Mouse (Mus musculus): Measurements from ENCODE around the gene Blm.

The Blm gene

DNA sequence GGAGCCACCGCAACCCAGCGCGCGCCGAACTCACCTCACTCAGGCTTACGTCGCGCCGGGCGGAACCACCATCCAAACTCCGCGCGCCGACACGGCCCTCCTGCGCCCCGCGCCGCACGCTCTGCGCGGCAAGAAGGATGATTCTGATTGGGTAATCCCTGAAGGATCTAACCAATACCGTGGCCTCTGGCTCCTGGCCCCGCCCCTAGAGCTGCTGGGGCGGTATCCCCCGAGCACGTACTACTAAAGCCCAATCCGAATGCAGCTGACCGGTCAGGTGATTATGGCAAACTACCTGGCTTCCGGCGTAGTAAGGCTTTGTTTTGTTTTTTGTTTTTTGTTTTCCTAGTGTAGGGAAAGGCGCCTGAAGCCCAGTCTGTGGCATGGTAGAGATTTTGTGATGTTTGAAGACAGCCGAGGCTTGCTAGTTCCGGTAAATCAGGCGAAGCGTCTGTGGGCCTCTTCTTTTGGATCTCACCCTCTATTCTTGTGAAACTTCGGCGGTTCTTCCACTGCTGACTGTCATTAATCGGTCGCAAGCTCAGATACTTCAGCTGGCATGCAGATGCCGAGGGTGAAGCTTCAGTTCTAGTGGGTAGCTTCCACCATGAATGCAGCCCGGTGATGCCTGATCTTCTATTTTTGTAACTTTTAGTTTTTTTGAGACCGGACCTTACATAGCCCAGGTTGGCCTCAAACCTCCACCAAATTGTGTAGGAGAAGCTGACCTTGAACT lies at the start of gene Blm:
TSS of gene Blm (minus strand) at position 111 of the 736 bp plus-strand sequence.
- DNase-seq: peak; percentile 96 to 99

DNA sequence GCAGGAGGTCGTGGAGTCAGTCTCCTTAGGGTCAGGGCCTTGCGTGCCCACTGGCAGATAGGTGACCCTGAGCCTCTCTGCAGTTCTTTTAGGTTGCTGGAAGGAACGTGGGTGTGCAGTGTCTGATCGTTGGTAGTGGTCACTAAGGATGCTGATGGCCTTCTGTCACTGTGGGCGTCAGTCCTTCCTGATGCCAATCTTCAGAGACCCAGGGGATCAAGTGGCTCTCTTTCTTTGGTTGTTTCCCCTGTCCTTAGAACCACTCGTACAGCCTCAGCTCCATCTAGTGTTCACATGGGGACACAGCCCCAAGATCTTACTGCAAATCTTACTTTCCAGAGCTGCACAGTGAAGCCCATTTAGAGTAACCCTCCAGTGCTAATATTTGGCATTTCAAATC lies 49.1 kb upstream of the Blm start:
- DNase-seq: peak; percentile 71 to 79

DNA sequence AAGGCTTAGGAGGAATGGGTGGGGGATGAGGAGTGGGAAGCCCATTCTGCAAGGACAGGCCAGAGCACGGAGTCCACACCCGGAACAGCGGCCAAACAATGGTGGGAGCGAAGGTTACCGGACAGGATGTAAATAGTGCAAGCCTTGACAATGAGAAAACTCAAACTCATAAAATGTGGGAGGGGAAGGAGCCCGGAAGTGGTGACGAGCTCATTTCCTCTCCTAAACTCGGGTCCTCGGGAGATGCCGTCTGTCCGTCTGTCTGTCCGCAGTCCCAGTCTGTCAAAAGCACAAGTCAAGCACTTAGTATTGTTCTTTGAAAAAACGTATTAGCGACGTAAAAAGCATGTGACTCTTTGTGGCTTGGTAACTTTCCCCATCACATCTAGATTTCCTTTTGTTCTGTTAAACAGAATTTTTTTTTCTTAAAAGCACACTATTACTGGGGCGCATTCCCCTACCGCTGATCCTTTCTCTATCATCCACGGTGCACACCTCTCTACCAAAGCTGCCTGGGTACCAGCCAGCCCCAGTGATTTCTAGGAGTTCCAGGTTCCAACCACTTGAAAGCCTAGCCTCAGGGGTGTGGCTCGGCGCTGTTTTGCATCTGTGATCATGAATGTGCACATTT lies 48.0 kb upstream of the Blm start:
- peak; percentile 68 to 77 for DNase-seq

DNA sequence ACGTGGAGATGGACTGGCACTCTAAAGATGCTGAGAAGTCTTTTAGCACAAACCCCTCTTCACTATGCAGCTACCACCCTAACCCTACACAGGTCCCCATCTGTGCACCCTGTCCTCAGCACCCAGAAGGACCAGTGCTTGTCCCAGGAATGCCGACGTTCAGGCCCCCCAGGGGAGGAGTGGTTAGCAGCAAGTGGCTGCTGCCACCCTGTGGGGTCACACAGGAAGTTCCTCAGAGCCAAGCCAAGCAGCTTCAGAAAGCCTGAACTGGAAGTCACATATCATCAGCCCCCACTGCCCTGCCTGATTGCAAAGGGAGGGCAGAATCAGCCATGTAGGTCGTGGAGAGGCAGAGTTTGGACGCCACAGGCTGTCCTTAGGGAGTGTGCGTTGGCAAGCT lies 45.4 kb upstream of the Blm start:
- DNase-seq: peak; percentile 57 to 69

DNA sequence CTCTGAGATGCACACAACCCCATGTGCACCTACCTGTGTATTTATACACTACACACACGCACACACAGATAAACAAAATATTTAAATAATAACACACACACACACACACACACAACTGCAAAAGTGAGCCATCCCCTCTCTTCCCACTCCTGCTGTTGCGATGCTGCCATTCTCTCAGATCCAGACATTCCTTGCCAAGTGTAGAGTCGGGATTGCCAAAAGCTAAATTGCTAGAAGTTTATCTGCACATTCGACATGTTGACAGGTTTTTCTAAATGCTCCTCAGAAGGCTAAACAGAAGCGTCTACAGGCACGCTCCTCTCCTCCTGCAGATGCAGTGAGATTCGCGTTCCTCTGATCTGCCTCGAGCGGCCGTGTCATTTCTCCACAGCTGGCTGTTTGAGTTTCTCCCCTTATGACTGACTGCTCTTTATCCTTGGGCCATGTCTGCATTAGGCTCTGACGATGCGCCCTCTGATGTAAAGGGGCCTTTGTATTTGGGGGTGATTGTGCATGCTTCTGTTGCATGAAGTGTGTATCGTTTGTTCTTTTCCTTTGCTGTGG lies 42.6 kb upstream of the Blm start:
- no peak for DNase-seq

DNA sequence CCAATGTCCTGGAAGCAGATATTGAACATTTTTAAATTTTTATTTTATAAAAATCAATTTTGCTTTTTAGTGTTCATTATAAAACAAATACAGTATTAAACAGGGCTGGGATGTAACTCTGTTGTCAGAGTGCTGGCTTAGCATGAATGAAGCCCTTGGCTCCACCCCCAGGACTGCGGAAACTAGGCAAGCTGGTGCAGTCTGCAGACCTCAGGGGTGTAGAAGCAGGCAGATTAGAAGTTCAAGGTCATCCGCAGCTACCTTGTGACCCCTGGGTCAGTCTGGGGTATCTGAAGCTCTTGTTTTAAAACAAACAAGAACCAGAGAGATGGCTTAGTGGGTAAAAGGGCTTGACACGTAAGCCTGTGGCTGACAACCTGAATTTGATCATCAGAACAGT lies 41.7 kb upstream of the Blm start:
- DNase-seq: no peak

DNA sequence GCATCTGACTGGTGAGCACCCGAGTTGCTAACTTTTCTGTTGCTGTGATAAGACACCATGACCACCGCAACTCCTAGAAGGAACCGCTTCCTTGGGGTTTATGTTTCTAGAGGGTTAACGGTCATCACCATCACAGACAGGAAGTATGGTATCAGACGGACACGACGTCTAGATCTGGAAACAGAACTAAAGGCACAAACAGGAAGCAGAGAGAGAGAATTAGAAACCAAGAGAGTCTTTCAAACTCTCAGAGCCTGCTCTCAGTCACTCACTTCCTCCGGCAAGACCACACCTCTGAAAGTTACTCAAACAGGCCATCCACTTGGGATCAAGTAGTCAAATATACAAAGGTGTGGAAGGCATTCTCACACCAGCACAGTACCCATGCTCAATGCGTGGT lies 40.8 kb upstream of the Blm start:
- no peak for DNase-seq

DNA sequence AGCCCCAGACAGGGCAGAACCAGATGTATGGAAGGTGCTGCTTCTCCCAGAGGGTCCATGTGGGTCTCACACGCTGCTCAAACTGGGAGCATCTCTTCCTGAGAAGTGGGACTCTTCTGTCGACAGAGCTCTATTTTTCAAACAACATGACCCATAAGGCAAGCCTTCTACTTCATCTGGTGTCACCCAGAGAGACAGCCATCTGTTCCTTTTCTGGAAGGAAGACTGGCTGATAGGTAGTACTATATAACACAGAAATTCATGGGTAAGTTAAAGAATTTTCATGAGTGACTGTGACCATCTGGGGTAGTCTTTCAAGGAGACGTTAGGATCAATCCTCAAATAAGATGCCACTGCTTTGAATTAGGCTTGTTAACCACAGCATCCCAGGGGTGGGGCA lies 38.2 kb upstream of the Blm start:
- no peak for DNase-seq

DNA sequence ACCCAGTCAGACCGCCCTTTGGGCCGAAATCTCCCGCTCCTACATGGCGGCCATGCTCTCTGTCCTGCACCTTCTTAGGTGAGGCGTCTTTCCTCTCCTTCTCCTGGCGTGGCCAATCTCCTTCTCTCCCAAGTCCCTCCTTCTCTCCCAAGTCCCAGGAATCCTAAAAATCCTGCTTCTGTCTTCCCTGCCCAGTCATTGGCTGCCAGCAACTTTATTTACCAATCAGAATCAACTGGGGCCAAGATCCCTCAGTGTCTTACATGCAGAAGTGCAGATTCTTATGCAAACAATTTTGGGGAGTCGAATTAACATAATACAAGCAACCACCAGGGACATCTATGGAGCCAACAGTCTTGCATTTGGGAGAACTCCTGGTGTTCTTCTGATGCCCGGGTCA lies 33.1 kb upstream of the Blm start:
- DNase-seq: no peak

DNA sequence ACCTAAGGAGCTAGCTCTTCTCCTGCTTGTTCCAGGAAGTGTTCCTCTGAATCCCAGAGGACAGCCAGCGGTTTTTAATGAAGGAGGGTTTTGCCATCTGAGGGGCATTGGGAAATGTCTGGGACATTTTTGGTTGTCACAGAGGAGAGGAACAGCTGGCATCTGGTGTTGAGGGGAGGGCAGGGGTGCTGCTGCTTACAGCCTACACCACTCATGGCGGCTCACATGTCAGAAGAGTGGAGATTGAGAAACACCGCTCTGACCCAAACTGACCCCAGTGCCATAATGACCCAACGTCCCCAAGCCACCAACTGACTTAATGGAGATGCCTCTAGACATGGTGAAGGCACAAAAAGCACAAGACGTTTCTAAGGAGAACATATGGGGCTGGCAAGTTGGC lies 27.0 kb upstream of the Blm start:
- DNase-seq: no peak

DNA sequence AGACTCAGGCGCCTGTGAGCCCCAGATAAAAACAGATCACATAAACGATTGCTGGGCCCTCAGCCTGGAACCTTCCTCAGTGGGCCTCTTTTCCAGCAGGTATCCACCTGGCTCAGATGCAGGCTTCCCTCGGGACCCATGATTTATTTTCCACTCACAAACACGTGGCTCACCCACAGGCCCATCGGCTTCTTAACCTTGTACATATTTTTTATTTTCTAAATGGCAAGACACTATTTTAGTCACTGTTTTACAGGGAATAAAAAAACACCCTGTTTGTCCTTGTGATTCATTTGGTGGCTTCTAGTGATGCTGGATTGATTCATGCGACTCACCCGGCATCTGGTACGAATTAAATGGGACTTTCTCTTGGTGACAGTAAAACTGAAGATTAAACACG lies 26.4 kb upstream of the Blm start:
- DNase-seq: no peak

DNA sequence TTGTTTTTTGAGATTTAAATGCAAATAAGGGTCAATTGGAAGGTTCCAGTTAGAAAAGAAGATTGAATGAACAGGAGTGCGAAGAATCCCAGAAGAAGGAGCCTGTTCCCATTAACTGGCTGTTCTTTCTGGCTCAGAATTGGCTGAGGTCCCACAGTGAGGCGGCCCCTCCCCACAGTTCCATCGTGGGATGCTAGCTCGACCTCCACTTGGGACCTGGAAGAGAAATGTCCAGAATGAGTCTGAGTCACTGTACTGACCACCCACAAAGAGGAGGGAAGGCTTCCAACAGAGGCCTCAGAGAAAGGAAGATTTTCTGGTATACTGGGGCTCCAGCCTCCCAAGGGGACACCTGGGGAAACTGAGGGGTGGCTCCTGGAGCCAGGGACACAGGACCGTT lies 23.7 kb upstream of the Blm start:
- DNase-seq: peak in 1 of 2 experiments; percentile 38

DNA sequence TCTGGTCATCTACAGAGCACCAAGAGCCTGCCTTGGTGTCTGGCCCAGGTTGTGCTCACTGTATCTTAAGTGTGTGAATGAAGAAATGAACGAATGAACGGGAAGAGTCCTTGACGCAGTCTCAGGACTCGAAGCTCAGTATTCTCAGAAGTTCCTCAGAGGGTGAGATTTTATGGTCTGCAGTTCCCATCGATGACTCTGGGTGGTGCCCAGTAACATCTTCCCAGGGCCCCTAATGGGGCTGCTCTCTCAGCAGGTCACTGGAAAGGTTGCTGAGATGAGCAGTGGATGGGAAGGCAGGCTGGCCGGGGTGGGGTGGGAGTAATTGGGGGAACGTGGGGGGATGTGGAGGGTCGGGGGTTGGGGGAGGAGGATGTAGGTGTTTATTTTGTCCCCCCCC lies 23.2 kb upstream of the Blm start:
- no peak for DNase-seq

DNA sequence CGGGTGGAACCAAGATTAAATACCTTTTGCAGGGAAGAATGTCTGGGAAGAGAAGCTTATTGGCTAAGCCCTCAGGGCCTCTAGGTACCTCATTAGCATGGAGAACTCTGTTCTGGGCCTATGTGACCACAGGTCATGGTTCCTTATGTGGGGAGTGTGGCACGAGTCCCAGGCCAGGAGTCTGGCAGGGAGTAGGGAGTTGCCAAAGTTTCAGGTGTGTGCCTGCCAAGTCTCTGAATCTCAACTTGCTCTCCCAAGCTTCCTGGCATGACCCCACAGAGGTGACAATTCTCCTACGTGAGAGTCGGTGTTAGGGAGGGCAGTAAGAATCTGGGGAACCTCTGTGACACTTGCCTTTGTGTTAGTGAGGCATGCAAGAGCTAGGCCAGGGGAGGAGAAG lies 22.2 kb upstream of the Blm start:
- no peak for DNase-seq

DNA sequence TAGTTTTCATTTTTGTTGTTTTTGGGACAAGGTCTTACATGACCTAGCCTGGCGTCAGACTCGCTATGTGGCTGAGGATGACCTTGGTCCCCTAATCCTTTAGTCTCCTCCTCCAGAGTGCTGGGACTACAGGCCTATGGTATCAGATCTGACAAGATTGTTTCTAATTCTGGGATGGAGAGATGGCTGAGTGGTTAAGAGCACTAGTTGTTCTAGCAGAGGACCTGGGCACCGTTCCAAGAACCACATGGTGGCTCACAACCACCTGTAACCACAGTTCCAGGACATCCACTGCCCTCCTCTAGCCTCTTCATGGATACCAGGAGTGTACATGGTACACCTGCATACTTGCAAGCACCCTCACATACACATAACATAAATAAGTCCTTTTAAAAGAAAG lies 21.2 kb upstream of the Blm start:
- DNase-seq: peak; percentile 24 to 27

DNA sequence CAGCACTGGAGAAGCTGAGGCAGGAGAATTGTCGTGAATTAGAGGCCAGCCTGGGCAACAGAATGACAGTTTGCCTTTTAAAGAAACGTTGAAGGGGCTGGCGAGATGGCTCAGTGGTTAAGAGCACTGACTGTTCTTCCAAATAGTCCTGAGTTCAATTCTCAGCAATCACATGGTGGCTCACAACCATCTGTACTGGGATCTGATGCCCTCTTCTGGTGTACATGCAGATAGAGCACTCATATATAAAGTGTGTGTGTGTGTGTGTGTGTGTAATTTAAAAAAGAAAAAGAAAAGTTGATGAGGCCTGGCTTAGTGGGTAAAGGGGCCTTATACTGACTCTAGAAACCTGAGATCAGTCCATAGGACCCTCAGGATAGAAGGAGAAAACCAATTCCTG lies 20.2 kb upstream of the Blm start:
- no peak for DNase-seq

DNA sequence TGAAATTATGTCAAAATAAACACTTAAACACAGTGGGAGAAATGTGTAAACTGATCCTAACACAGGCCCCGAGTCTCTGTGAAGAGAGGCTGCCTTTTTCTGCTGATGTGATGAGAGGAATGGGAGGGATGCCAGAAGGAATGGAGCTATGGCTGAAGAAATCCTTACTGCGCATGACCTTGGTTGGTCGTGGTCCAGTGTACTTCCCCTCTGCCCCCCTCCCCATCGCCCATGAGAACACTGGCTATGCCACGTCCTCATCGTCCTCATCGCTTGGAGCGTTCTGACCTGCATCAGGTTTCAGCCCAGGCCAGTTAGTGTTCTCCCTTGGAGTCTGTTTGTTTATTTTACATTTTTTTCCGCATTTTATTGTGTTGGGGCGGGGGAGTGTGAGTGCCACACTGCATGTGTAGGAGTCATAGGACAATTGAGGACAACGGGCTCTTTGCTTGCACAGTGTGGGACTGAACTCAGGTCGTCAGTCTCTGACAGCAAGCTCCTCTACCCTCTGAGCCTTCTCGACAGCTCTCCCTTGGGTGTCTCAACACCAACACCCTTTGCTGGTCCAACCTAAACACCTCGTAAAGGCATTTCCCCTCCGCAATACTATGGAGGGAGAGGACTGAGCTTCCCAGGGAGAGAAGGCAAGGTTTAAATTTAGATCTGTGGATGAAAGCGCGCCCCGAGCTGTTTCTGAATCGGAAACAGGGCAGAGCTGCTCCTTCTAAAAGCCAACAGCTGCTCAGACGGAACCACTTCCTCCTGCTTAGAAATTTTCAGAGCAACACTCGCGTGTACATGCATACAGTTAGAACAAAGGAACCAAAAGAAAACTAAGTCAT lies 19.5 kb upstream of the Blm start:
- DNase-seq: peak; percentile 43 to 67

DNA sequence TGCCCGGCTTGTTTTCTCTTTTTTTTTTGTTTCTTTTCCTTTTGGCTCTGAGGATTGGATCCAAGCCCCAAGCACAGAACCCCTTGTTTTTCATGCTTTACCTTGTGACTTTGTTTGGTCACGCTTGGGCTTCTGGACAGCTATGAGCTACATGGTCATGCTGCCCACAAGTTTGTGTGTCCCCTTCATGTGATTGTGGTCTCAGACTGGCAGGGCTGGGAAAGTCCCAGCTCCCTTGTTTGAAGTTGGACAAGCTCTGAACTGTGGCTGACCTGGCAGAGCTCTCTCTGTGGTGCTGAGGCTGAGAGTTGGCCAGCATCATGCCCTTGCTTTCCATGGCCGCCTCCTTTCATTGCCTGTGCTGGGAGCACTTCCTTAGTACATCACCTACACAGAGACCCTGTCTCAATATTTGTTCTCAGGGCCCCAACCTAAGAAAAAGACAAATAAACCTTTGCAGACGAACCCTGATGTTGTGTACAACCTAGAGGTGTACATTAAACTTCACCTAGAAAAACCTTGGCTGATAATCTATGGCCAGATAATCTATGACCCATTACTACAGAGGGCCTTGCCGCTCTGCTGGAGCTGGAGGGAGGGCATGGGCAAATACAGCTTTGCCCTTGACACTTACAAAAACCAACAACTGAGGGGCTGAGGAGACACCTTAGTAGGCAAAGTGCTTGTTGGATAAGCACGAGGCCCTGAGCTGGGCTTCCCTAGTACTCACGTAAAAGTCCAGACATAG lies 13.8 kb upstream of the Blm start:
- DNase-seq: no peak

DNA sequence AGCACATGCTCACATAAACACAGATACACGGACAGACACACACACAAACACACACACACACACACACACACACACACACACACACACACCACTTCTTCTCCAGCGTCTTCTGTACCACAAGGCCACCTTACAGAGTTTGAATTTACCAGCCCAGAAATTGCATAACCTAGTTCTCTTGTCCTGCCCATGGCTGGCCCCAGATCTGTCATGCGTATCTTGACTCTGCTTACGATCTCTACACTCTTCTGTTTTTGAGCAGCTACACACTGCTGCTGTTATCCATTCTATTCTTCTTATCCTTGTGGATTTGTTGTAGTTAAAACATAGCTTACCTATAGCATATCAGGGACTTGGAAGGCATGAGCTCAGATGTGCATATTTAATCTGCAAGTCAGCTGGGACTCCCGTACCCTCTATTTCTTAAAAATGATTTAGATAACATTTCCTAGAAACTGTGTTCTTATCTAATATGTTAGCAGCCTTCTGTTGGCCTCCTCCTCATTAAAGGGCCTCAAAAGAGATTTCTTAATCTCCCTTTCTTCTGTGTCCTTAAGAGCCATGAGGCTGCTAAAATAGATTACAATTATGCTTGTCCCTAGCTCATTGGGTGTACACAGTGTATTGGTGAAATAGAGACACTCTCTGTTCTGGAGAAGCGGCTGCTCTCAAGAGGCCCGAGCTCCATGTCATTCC lies 7.4 kb upstream of the Blm start:
- no peak for DNase-seq

DNA sequence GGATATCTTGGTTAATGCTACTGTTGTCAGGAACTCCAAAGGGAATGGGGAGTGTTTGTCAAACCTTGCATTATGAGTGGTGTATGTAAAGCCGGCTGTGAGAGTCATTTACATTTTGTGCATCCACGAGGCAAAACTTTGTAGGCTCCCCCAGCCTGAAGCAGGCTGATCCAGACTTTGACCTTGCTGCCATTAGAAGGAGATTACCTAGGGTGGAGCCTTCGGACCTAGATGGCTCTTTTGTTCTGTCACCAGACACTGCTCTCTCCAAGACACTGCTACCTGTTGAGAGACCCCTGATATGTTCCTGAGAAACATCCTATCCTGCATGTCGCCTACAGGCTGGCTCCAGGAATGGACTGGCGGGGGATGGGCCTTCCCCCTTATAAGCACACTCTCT lies 4.7 kb upstream of the Blm start:
- no peak for DNase-seq

DNA sequence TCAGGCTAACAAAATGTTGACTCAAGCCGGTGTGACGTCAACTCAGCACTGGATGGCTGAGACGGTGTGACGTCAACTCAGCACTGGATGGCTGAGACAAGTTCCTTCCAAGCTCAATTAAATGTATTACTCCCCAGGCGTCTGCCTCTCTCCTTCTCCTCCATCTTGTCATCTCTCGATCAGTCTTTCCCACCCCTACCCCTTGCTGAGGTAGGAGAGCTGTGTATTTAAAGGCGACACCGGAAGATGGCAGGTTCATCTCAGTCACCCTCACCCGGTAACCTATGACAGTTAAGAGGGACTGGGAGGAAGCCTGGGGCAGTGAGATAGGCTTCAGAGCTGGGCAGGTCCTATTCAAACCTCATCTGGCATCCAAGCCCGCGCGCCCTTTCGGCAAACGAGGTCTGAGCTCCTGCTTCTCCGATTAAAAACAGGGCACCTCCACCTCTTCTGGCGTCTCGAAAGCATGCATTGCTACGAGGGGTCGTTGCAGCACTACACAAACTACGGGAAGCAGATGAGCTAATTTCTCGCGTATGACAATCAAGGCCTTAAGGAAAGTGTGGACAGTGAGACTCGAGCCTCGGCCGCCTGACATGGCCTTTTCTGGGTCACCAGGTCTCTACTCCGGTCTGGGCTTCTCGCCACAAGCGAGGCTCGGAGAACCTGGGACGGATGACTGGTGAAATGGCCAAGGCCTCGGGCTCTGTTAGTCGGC lies 469 bp downstream of the Blm start:
- DNase-seq: peak in 1 of 2 experiments; percentile 8

DNA sequence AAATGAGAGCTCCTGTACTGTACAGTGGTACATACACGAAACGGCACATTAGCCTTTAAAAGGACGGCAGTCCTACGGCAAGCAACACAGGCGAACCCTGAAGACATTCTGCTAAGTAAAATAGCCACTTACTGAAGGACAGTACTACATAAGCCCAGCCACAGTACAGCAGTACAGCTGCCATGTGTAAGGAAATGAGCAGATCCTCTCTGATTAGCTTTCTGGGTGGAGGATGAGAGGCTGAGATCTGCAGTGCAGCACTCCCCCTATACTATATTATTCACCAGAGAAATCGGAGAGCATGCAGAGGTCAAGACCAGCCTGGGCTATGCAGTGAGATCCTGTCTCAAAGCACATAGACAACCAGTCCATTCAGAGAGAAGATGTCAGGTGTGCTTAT lies 3.8 kb downstream of the Blm start:
- no peak for DNase-seq

Measured in kidney, postnatal 4 days (tissue).